Mouse (Mus musculus) brown adipose tissue, adult 24 weeks (tissue): ENCODE results near the gene Rerg. TPM values are rescaled to one million over a fixed set of nuclear protein-coding genes. Genes with fewer than 3 reads are reported as not detected.

Experiments
- H3K27ac ChIP-seq: fragments of 200-500 bp; replicated peaks from 2 replicates; pipeline ENCODE4 v1.5.1; 2012; ENCODE audit warnings: low read depth, mild to moderate bottlenecking, low read length
- H3K4me1 ChIP-seq: fragments of 200-500 bp; 2 replicates; pipeline ENCODE4 v1.6.1; 2012; ENCODE audit warnings: low read length, mixed read lengths; ENCODE audit not compliant: control insufficient read depth, insufficient read depth, insufficient read length
- H3K4me3 ChIP-seq: fragments of 200-500 bp; 2 replicates; pipeline ENCODE4 v1.5.1; 2012; ENCODE audit warnings: low read depth, mild to moderate bottlenecking, low read length, moderate library complexity; ENCODE audit not compliant: insufficient read depth
- polyA plus RNA-seq: library from polyadenylated mRNA; stranded (reverse); fragments of >200 nt; gene quantifications from 2 replicates; pipeline ENCODE4 v1.2.4, GENCODE M21; 2012; ENCODE audit not compliant: missing spikeins, insufficient read depth, insufficient read length

Rerg gene
- not detected in 2 replicates for polyA plus RNA-seq

GRCm38 (mm10) chr6:137170226-137170625 lies at the start of gene Rerg:
Gene Rerg, minus strand, starts transcription at chr6:137170497.
- Histone ChIP-seq H3K4me3 (peak within 1 kb of the TSS; percentile 54), H3K4me1 (no peaks in the 10 kb centered on the region), H3K27ac (no peak within 1 kb of the TSS)

- H3K4me3 ChIP-seq: no peak overlapping the region
- no peaks in the 10 kb centered on the region for H3K4me1 ChIP-seq
- H3K27ac ChIP-seq: no peak overlapping the region
Observed at GRCm38 (mm10) chr6:137217841-137218463, 47.7 kb upstream of the Rerg start.

- Histone ChIP-seq H3K4me1 (no peaks in the 10 kb centered on the region), H3K27ac (no peak overlapping the region), H3K4me3 (no peak overlapping the region)
Observed at GRCm38 (mm10) chr6:137211441-137211840, 41.1 kb upstream of the Rerg start.

GRCm38 (mm10) chr6:137210991-137211390 lies 40.7 kb upstream of the Rerg start:
- H3K4me1 ChIP-seq: no peaks in the 10 kb centered on the region
- H3K4me3 ChIP-seq: no peak overlapping the region
- no peak overlapping the region for H3K27ac ChIP-seq

GRCm38 (mm10) chr6:137209992-137210391 lies 39.7 kb upstream of the Rerg start:
- Histone ChIP-seq H3K4me1 (no peaks in the 10 kb centered on the region), H3K4me3 (no peak overlapping the region), H3K27ac (no peak overlapping the region)

- no peak overlapping the region for H3K27ac ChIP-seq
- H3K4me1 ChIP-seq: no peaks in the 10 kb centered on the region
- no peak overlapping the region for H3K4me3 ChIP-seq
Observed at GRCm38 (mm10) chr6:137207126-137207525, 36.8 kb upstream of the Rerg start.

GRCm38 (mm10) chr6:137205662-137206400 lies 35.5 kb upstream of the Rerg start:
- H3K27ac ChIP-seq: no peak overlapping the region
- no peaks in the 10 kb centered on the region for H3K4me1 ChIP-seq
- H3K4me3 ChIP-seq: no peak overlapping the region

GRCm38 (mm10) chr6:137202661-137203060 lies 32.4 kb upstream of the Rerg start:
- H3K4me1 ChIP-seq: no peaks in the 10 kb centered on the region
- no peak overlapping the region for H3K27ac ChIP-seq
- H3K4me3 ChIP-seq: no peak overlapping the region

GRCm38 (mm10) chr6:137201578-137201977 lies 31.3 kb upstream of the Rerg start:
- H3K4me1 ChIP-seq: no peaks in the 10 kb centered on the region
- no peak overlapping the region for H3K4me3 ChIP-seq
- H3K27ac ChIP-seq: no peak overlapping the region

- Histone ChIP-seq H3K4me3 (no peak overlapping the region), H3K27ac (no peak overlapping the region), H3K4me1 (no peaks in the 10 kb centered on the region)
Observed at GRCm38 (mm10) chr6:137201166-137201565, 30.9 kb upstream of the Rerg start.

GRCm38 (mm10) chr6:137192063-137192462 lies 21.8 kb upstream of the Rerg start:
- H3K4me1 ChIP-seq: no peaks in the 10 kb centered on the region
- H3K27ac ChIP-seq: no peak overlapping the region
- no peak overlapping the region for H3K4me3 ChIP-seq

- Histone ChIP-seq H3K4me3 (no peak overlapping the region), H3K4me1 (no peaks in the 10 kb centered on the region), H3K27ac (no peak overlapping the region)
Observed at GRCm38 (mm10) chr6:137191026-137191425, 20.7 kb upstream of the Rerg start.

- Histone ChIP-seq H3K27ac (no peak overlapping the region), H3K4me3 (no peak overlapping the region), H3K4me1 (no peaks in the 10 kb centered on the region)
Observed at GRCm38 (mm10) chr6:137190577-137190976, 20.3 kb upstream of the Rerg start.

- Histone ChIP-seq H3K4me1 (no peaks in the 10 kb centered on the region), H3K27ac (no peak overlapping the region), H3K4me3 (no peak overlapping the region)
Observed at GRCm38 (mm10) chr6:137188375-137188926, 18.2 kb upstream of the Rerg start.

- H3K27ac ChIP-seq: no peak overlapping the region
- no peaks in the 10 kb centered on the region for H3K4me1 ChIP-seq
- H3K4me3 ChIP-seq: no peak overlapping the region
Observed at GRCm38 (mm10) chr6:137187426-137187825, 17.1 kb upstream of the Rerg start.

- no peak overlapping the region for H3K4me3 ChIP-seq
- H3K27ac ChIP-seq: no peak overlapping the region
- H3K4me1 ChIP-seq: no peaks in the 10 kb centered on the region
Observed at GRCm38 (mm10) chr6:137180636-137181035, 10.3 kb upstream of the Rerg start.
